Mouse (Mus musculus) olfactory bulb, adult 2 months (tissue): ENCODE data around the gene Slc39a13. TPM values are rescaled to one million over a fixed set of nuclear protein-coding genes. Genes with fewer than 3 reads are reported as not detected.

Source experiments
- H3K27ac ChIP-seq: fragments of 200-500 bp; 2 replicates; pipeline ENCODE4 v1.5.1; 2012; ENCODE audit warnings: low read depth, low read length; ENCODE audit not compliant: insufficient read depth
- H3K4me1 ChIP-seq: fragments of 200-500 bp; 2 replicates; pipeline ENCODE4 v1.6.1; 2012; ENCODE audit warnings: low read length; ENCODE audit not compliant: control insufficient read depth, insufficient read depth
- H3K4me3 ChIP-seq: fragments of 200-500 bp; 2 replicates; pipeline ENCODE4 v1.5.1; 2012; ENCODE audit warnings: mild to moderate bottlenecking, low read depth, low read length, moderate library complexity; ENCODE audit not compliant: insufficient read depth
- CTCF ChIP-seq: fragments of 200-500 bp; IDR thresholded peaks from 2 replicates; pipeline ENCODE4 v1.5.1; 2012; ENCODE audit warnings: low read depth, mild to moderate bottlenecking, low read length, moderate library complexity; ENCODE audit not compliant: insufficient read depth
- POLR2A ChIP-seq: fragments of 200-500 bp; IDR thresholded peaks from 2 replicates; pipeline ENCODE4 v1.6.1; 2012; ENCODE audit warnings: mild to moderate bottlenecking, low read depth, low read length, moderate library complexity; ENCODE audit not compliant: insufficient read depth
- WGBS: fragments of 180-500 bp; shearing (Covaris S2); methylation state at CpG from one replicate; pipeline ENCODE4 v1.1.7; 2018; 5-methylcytosine and 5-hydroxymethylcytosine counted together
- polyA plus RNA-seq: library from polyadenylated mRNA; stranded (reverse); fragments of >200 nt; gene quantifications from 2 replicates; pipeline ENCODE4 v1.2.4, GENCODE M21; 2012; ENCODE audit warnings: low replicate concordance; ENCODE audit not compliant: missing spikeins, insufficient read depth, insufficient read length

The Slc39a13 gene
- polyA plus RNA-seq, 1 experiment: not detected

GRCm38 (mm10) chr2:91083366-91083940 is 13.2 kb upstream of the Slc39a13 start:
- 61% methylated on average over 1 of the region's 1 CpGs for WGBS
- TF ChIP-seq POLR2A (no peak), CTCF (no peak)
- peaks cover 4% of the 10 kb centered on the region for H3K4me1 ChIP-seq
- no peak overlapping the region for H3K4me3 ChIP-seq
- H3K27ac ChIP-seq: no peak overlapping the region; the same call in 1 of the 2 replicates

GRCm38 (mm10) chr2:91082844-91083243 is 12.6 kb upstream of the Slc39a13 start:
- no peak for TF ChIP-seq CTCF
- 80% methylated on average over 11 of the region's 11 CpGs for whole genome bisulfite sequencing
- H3K4me3 ChIP-seq: no peak overlapping the region
- peaks cover 10% of the 10 kb centered on the region for H3K4me1 ChIP-seq
- H3K27ac ChIP-seq: no peak overlapping the region

- WGBS: 81% methylated on average over 13 of the region's 13 CpGs
- Histone ChIP-seq H3K27ac (no peak within 1 kb of the TSS), H3K4me1 (peaks cover 13% of the 10 kb centered on the region), H3K4me3 (no peak within 1 kb of the TSS)
- no peak for TF ChIP-seq CTCF
- TF ChIP-seq POLR2A: no peak
Measured at GRCm38 (mm10) chr2:91081775-91082695, 11.8 kb upstream of the Slc39a13 start, which contains the start of gene Spi1. Gene Spi1 (plus strand): TSS chr2:91082390.

GRCm38 (mm10) chr2:91080784-91081513 is 10.7 kb upstream of the Slc39a13 start:
- peaks cover 13% of the 10 kb centered on the region for H3K4me1 ChIP-seq
- WGBS: 83% methylated on average over 8 of the region's 8 CpGs
- H3K27ac ChIP-seq: no peak overlapping the region
- TF ChIP-seq CTCF (no peak), POLR2A (no peak)
- H3K4me3 ChIP-seq: no peak overlapping the region

GRCm38 (mm10) chr2:91079026-91079384 is 8.8 kb upstream of the Slc39a13 start:
- WGBS: 47% methylated on average over 5 of the region's 5 CpGs
- H3K27ac ChIP-seq: no peak overlapping the region
- peaks cover 13% of the 10 kb centered on the region for H3K4me1 ChIP-seq
- no peak for TF ChIP-seq CTCF
- TF ChIP-seq POLR2A: no peak
- H3K4me3 ChIP-seq: peak overlapping the region; percentile 53

GRCm38 (mm10) chr2:91078314-91079025 is 8.3 kb upstream of the Slc39a13 start:
- TF ChIP-seq POLR2A (no peak), CTCF (no peak)
- Histone ChIP-seq H3K4me1 (peaks cover 13% of the 10 kb centered on the region), H3K27ac (0 out of 2 replicates have a peak overlapping the region, but pooled peaks have one; percentile 55), H3K4me3 (peak overlapping the region; percentile 53)
- 1% methylated on average over 33 of the region's 36 CpGs for WGBS

- H3K4me1 ChIP-seq: peaks cover 13% of the 10 kb centered on the region
- no peak for TF ChIP-seq POLR2A
- no peak for TF ChIP-seq CTCF
- 16% methylated on average over 12 of the region's 12 CpGs for WGBS
- H3K4me3 ChIP-seq: peak overlapping the region; percentile 53
- H3K27ac ChIP-seq: no peak overlapping the region
Measured at GRCm38 (mm10) chr2:91077957-91078313, 7.7 kb upstream of the Slc39a13 start.

- WGBS: 38% methylated on average over 1 of the region's 1 CpGs
- Histone ChIP-seq H3K27ac (no peak overlapping the region), H3K4me1 (peaks cover 15% of the 10 kb centered on the region), H3K4me3 (no peak overlapping the region)
- no peak for TF ChIP-seq CTCF
- no peak for TF ChIP-seq POLR2A
Measured at GRCm38 (mm10) chr2:91072092-91072491, 1.9 kb upstream of the Slc39a13 start.
